Mouse (Mus musculus) cortical plate, adult 2 months (tissue): Measurements from ENCODE around the gene Fzd7.

Experiments used
- CTCF ChIP-seq: fragments of 200-500 bp; IDR thresholded peaks from 2 replicates; pipeline ENCODE4 v1.5.1; 2011; ENCODE audit warnings: mild to moderate bottlenecking, control low read depth, low read length; ENCODE audit not compliant: insufficient read depth; ENCODE audit errors: extremely low read depth
- POLR2A ChIP-seq: fragments of 200-500 bp; IDR thresholded peaks from 2 replicates; pipeline ENCODE4 v1.6.1; 2011; ENCODE audit warnings: mild to moderate bottlenecking, low read length, control low read depth; ENCODE audit not compliant: insufficient read depth; ENCODE audit errors: extremely low read depth

DNA sequence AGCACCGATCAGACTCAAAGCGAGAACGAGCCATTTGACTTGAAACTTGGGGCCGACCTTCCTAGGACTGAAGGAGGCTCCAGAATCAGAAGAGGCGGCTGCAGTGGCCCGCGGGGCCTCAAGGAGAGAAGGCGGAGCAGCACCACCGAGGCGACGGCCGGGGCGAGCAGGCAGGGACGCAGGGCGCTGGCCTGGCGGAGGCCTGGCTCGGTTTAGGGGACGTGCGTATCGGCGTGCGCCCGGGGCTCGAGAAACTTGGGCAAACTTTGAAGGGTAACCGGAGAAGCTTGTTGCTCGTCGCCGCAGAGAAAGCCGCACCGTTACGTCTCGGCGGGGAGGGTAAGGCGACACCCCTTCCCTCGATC is at the start of gene Fzd7:
- no peak for TF ChIP-seq CTCF
- no peak for TF ChIP-seq POLR2A
